Mouse (Mus musculus) forebrain, embryonic 12.5 days (tissue): ENCODE measurements around the gene Sap30bp. TPM values are rescaled to one million over a fixed set of nuclear protein-coding genes. Genes with fewer than 3 reads are reported as not detected.

Source experiments
- ATAC-seq: fragments of 200-750 bp; cut with Nextera tagmentation; 2 replicates; pipeline ENCODE4 v1.8.0; 2017; ENCODE audit warnings: moderate TSS enrichment; ENCODE audit not compliant: low FRiP score
- H3K27ac ChIP-seq: fragments of 300-500 bp; sonication (generic); 2 replicates; pipeline ENCODE4 v1.5.1; 2016; ENCODE audit warnings: mild to moderate bottlenecking
- H3K27me3 ChIP-seq: fragments of 300-500 bp; sonication (generic); 2 replicates; pipeline ENCODE4 v1.6.1; 2016; ENCODE audit warnings: mild to moderate bottlenecking
- H3K36me3 ChIP-seq: fragments of 300-500 bp; sonication (generic); replicated peaks from 2 replicates; pipeline ENCODE4 v1.6.1; 2016; ENCODE audit warnings: mild to moderate bottlenecking
- H3K4me1 ChIP-seq: fragments of 300-500 bp; sonication (generic); 2 replicates; pipeline ENCODE4 v1.6.1; 2016
- H3K4me2 ChIP-seq: fragments of 300-500 bp; sonication (generic); 2 replicates; pipeline ENCODE4 v1.6.1; 2016; ENCODE audit warnings: mild to moderate bottlenecking, moderate library complexity
- H3K4me3 ChIP-seq: fragments of 300-500 bp; sonication (generic); replicated peaks from 2 replicates; pipeline ENCODE4 v1.5.1; 2016; ENCODE audit warnings: mild to moderate bottlenecking
- H3K9ac ChIP-seq: fragments of 300-500 bp; sonication (generic); 2 replicates; pipeline ENCODE4 v1.6.1; 2016; ENCODE audit warnings: mild to moderate bottlenecking
- H3K9me3 ChIP-seq: fragments of 300-500 bp; sonication (generic); 2 replicates; pipeline ENCODE4 v1.6.1; 2016
- WGBS: fragments of 180-500 bp; shearing (Covaris S2); methylation state at CpG from one replicate; pipeline ENCODE4 v1.1.7; 2016; 5-methylcytosine and 5-hydroxymethylcytosine counted together
- polyA plus RNA-seq: library from polyadenylated mRNA; unstranded; fragments of >200 nt; fragmentation: Nextera tagmentation; extraction: Ambion mirVana; gene quantifications from 2 replicates; pipeline ENCODE4 v1.2.1, GENCODE M21; 2016

Sap30bp gene
- 56.8 and 61.9 TPM in 2 replicates for polyA plus RNA-seq

GRCm38 (mm10) chr11:115933108-115933746 is at the start of gene Sap30bp, which contains the start of gene Recql5:
Gene Sap30bp, plus strand, starts transcription at chr11:115933282.
Gene Recql5, minus strand, starts transcription at chr11:115933477.
- H3K27ac ChIP-seq: no peak within 1 kb of the TSS
- peak within 1 kb of the TSS; percentile 94 for H3K4me2 ChIP-seq
- ATAC-seq: peak; percentile 99
- H3K4me3 ChIP-seq: peak within 1 kb of the TSS; percentile 79
- under 1% methylated on average over 28 of the region's 28 CpGs for WGBS
- H3K27me3 ChIP-seq: no peaks in the 10 kb centered on the region
- H3K9ac ChIP-seq: peak within 1 kb of the TSS; percentile 75
- peaks cover 28% of the 10 kb centered on the region for H3K4me1 ChIP-seq
- no peaks in the 10 kb centered on the region for H3K9me3 ChIP-seq
- H3K36me3 ChIP-seq: peaks cover 43% of the 10 kb centered on the region

DNA sequence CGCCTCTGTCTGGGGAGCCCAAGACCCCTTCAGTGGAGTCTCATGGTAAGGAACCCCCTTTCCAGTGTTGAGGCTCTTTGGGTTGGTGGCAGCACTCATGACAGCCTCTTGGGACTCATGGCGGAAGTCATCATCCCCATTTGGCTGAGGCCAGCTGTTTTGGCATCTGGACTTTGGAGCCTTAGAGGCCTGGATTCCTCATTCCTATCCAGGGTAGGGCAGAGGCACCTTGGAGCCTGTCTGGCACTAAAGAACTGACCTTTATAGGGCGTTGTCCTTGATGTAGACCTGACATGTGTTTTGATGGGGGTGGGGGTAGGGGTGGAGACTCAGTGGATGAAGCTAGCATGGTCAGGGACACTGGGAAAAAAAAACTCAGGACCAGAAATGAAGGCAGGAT is 48.7 kb upstream of the Sap30bp start:
- WGBS: 89% methylated on average over 3 of the region's 3 CpGs
- Histone ChIP-seq H3K4me3 (no peak overlapping the region), H3K4me1 (no peaks in the 10 kb centered on the region)

DNA sequence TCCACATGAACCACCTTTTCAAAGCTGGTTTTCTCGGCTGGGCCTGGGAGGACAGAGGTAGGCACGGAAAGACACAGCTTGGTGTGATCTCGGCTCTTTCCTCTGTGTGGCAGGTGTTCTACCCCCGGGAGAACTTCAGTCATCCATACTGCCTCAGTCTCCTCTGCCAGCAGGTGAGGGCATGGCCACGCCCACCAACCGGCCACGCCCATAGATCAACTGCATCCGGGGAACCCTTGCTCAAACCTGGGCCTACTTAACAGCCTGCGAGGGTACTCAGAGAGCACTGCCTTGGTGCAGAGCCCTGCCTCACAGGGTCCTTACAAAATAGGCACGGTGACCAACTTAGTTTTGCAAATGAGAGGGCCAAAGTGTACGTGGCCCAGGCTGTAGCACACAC is 47.8 kb upstream of the Sap30bp start:
- Histone ChIP-seq H3K4me3 (no peak overlapping the region), H3K9me3 (no peaks in the 10 kb centered on the region), H3K36me3 (no peaks in the 10 kb centered on the region), H3K4me2 (no peak overlapping the region), H3K27ac (no peak overlapping the region), H3K9ac (no peak overlapping the region), H3K27me3 (peaks cover 17% of the 10 kb centered on the region), H3K4me1 (no peaks in the 10 kb centered on the region)
- 79% methylated on average over 11 of the region's 11 CpGs for WGBS
- no peak for ATAC-seq

More for the DNA sequence above, 48.7 kb upstream of the Sap30bp start:
- ATAC-seq: no peak
- Histone ChIP-seq H3K27ac (no peak overlapping the region), H3K4me2 (no peak overlapping the region), H3K36me3 (no peaks in the 10 kb centered on the region), H3K9me3 (no peaks in the 10 kb centered on the region), H3K9ac (no peak overlapping the region), H3K27me3 (peaks cover 17% of the 10 kb centered on the region)

GRCm38 (mm10) chr11:115886446-115886845 is 46.6 kb upstream of the Sap30bp start:
- H3K27ac ChIP-seq: no peak overlapping the region
- H3K27me3 ChIP-seq: peaks cover 17% of the 10 kb centered on the region
- H3K9ac ChIP-seq: no peak overlapping the region
- H3K36me3 ChIP-seq: no peaks in the 10 kb centered on the region
- H3K4me2 ChIP-seq: no peak overlapping the region
- no peak overlapping the region for H3K4me3 ChIP-seq
- H3K4me1 ChIP-seq: no peaks in the 10 kb centered on the region
- ATAC-seq: no peak
- 91% methylated on average over 11 of the region's 11 CpGs for whole genome bisulfite sequencing
- no peaks in the 10 kb centered on the region for H3K9me3 ChIP-seq

DNA sequence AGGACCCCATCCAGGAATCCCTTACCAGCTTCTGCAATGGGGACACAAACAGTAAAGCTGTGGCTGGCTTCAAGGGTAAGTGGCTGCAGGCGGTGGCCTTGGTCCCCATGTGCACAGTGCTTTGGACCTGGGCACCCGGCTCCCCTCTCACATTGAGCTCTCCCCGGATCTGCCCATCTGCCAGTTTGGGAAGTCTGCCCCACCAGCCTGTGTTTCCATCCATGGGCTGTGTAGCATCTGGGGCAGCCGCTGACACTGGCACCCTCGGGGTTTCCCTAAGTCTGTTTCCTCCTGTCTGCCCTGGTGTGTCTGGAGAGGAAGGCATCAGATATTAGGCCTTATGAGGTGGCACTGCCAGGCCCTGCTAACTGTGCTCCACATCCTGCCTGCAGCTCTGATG is 45.1 kb upstream of the Sap30bp start:
- WGBS: 89% methylated on average over 5 of the region's 5 CpGs

DNA sequence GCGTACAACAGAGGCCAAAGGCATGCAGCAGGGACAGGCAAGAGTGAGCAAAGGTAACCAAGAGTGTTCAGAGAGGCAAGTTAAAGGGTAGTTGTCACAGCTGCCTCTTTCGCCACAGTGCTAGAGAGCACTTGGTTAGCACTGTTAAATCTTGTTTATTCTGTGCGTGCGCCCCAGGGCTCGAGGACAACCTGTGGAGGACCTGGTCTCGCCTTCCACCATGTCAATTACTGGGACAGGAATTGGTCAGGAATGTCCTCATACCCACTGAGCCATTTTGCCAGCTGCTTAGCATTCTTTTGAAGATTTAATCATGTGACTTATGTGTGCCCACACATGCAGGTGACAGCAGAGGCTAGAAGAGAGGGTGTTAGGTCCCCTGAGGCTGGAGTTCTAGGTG is 43.9 kb upstream of the Sap30bp start:
- WGBS: 81% methylated on average over 6 of the region's 6 CpGs
- Histone ChIP-seq H3K27ac (no peak overlapping the region), H3K9me3 (no peaks in the 10 kb centered on the region), H3K4me1 (no peaks in the 10 kb centered on the region), H3K36me3 (peaks cover 23% of the 10 kb centered on the region), H3K9ac (no peak overlapping the region), H3K4me2 (no peak overlapping the region), H3K27me3 (peaks cover 2% of the 10 kb centered on the region), H3K4me3 (no peak overlapping the region)
- ATAC-seq: no peak

More for the DNA sequence above, 45.1 kb upstream of the Sap30bp start:
- no peak overlapping the region for H3K9ac ChIP-seq
- peaks cover 11% of the 10 kb centered on the region for H3K27me3 ChIP-seq
- no peak overlapping the region for H3K4me3 ChIP-seq
- no peak for ATAC-seq
- H3K4me1 ChIP-seq: no peaks in the 10 kb centered on the region
- peaks cover 12% of the 10 kb centered on the region for H3K36me3 ChIP-seq
- no peak overlapping the region for H3K4me2 ChIP-seq
- H3K27ac ChIP-seq: no peak overlapping the region
- H3K9me3 ChIP-seq: no peaks in the 10 kb centered on the region

- Histone ChIP-seq H3K9me3 (no peaks in the 10 kb centered on the region), H3K36me3 (peaks cover 49% of the 10 kb centered on the region), H3K4me3 (no peak overlapping the region), H3K9ac (no peak overlapping the region), H3K4me2 (no peak overlapping the region), H3K27me3 (no peaks in the 10 kb centered on the region), H3K4me1 (no peaks in the 10 kb centered on the region), H3K27ac (no peak overlapping the region)
- ATAC-seq: no peak
- 64% methylated on average over 6 of the region's 6 CpGs for WGBS
Measured at GRCm38 (mm10) chr11:115892213-115892612, 40.9 kb upstream of the Sap30bp start.

GRCm38 (mm10) chr11:115893071-115893470 is 40.0 kb upstream of the Sap30bp start:
- Histone ChIP-seq H3K4me2 (no peak overlapping the region), H3K27me3 (no peaks in the 10 kb centered on the region), H3K36me3 (peaks cover 49% of the 10 kb centered on the region), H3K9ac (no peak overlapping the region), H3K27ac (no peak overlapping the region), H3K9me3 (no peaks in the 10 kb centered on the region), H3K4me1 (no peaks in the 10 kb centered on the region), H3K4me3 (no peak overlapping the region)
- no peak for ATAC-seq
- WGBS: 90% methylated on average over 9 of the region's 9 CpGs

DNA sequence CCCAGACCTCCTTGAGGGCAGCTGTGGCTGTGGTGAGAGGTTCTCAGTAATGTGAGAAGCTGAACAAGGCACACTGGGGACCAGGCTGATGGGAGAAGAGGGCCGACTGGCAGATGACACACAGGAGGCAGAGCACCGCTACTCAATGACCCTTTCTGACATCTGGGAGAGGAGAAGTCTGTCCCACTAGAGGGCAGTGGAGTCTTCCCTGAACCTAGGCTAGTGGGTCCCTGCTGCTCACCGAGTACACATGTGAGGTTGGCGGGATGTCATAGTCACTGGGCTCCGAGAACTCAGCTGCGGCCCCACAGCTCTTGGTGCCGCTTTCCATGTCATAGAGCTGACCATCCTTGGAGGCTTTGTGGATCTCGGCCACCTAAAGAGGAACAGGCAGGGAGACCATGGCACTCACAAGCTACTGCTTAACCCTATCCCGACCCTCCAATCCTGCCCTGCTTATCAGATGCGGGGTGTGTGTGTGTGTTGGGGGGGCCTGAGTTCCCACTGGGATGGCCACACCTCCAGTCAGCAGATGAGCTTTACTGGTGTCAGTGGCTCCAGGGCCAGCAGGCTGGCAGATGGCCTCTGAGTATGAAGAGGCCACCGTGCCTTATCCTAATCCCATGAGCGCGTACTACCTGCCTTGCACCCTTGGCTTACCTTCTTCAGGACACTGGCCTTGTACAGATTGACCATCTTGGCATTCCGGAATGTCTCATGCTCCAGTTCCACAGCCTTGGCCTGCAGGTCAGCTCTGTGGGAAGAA is 38.1 kb upstream of the Sap30bp start:
- peaks cover 49% of the 10 kb centered on the region for H3K36me3 ChIP-seq
- H3K4me2 ChIP-seq: no peak overlapping the region
- H3K4me3 ChIP-seq: no peak overlapping the region
- no peak for ATAC-seq
- no peaks in the 10 kb centered on the region for H3K27me3 ChIP-seq
- no peak overlapping the region for H3K27ac ChIP-seq
- H3K9me3 ChIP-seq: no peaks in the 10 kb centered on the region
- 77% methylated on average over 14 of the region's 14 CpGs for WGBS
- H3K4me1 ChIP-seq: peaks cover 5% of the 10 kb centered on the region
- H3K9ac ChIP-seq: no peak overlapping the region

DNA sequence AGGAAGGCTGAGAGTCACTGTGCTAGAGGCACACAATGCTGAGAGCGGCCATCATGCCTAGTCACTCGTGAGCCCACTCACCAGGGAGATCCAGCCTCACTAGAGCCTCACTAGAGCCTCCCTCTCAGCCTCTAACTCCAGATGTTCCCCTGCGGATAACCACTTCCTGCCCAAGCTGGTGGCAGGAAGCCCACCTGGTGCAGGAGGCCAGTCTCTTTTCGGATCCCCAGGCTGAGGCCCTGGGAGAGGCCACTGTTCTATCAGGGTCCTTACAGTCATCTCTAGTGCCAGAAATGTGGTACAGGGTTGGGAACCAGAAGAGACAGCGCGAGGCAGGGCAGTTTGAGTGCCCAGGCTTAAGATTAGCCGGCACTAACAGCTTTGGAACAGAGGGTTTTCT is 34.6 kb upstream of the Sap30bp start:
- Histone ChIP-seq H3K9ac (no peak overlapping the region), H3K9me3 (no peaks in the 10 kb centered on the region), H3K27ac (no peak overlapping the region), H3K36me3 (peaks cover 33% of the 10 kb centered on the region), H3K4me1 (peaks cover 13% of the 10 kb centered on the region), H3K4me3 (no peak overlapping the region), H3K27me3 (no peaks in the 10 kb centered on the region), H3K4me2 (no peak overlapping the region)
- 96% methylated on average over 7 of the region's 7 CpGs for WGBS
- ATAC-seq: no peak

DNA sequence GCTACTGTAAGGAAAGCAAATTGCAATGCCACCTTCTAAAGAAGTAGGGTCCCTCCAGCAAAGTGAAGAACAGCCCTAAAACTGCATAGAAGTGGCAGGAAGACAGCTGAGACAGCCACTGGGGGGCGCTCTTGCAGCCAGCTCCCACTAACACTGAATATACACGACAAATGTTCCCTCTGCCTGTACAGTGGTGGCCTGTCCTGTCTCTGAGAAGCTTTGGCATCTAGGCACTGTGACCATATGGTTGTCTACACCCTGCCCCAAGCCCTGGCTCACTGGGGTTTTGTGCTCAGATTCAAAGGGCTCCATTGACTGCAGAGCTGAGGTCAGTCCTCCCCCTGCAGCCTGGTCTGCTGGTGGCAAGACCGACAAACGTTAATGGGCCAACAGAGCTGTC is 34.2 kb upstream of the Sap30bp start:
- Histone ChIP-seq H3K9ac (no peak overlapping the region), H3K9me3 (no peaks in the 10 kb centered on the region), H3K4me1 (peaks cover 13% of the 10 kb centered on the region), H3K36me3 (peaks cover 29% of the 10 kb centered on the region), H3K27ac (no peak overlapping the region), H3K4me2 (no peak overlapping the region), H3K27me3 (no peaks in the 10 kb centered on the region), H3K4me3 (no peak overlapping the region)
- 29% methylated on average over 4 of the region's 4 CpGs for WGBS
- no peak for ATAC-seq

GRCm38 (mm10) chr11:115899486-115900266 is 33.4 kb upstream of the Sap30bp start, which contains the start of gene Smim5:
Gene Smim5, plus strand, starts transcription at chr11:115899966.
- H3K4me1 ChIP-seq: peaks cover 13% of the 10 kb centered on the region
- no peak within 1 kb of the TSS for H3K4me3 ChIP-seq
- peaks cover 23% of the 10 kb centered on the region for H3K36me3 ChIP-seq
- H3K27ac ChIP-seq: 0 out of 2 replicates have a peak within 1 kb of the TSS, but pooled peaks have one; percentile 9
- 0 out of 2 replicates have a peak within 1 kb of the TSS, but pooled peaks have one; percentile 25 for H3K9ac ChIP-seq
- H3K27me3 ChIP-seq: no peaks in the 10 kb centered on the region
- no peak for ATAC-seq
- 31% methylated on average over 16 of the region's 16 CpGs for WGBS
- no peaks in the 10 kb centered on the region for H3K9me3 ChIP-seq
- no peak within 1 kb of the TSS for H3K4me2 ChIP-seq
